Mouse (Mus musculus): ENCODE measurements around the gene Chat.

- no peak for TF ChIP-seq CTCF (IDR thresholded peaks at IDR 0.05; ENCODE audit: low read depth, low read length)
- no peak for TF ChIP-seq POLR2A (IDR thresholded peaks at IDR 0.05; ENCODE audit: borderline replicate concordance, low read depth, low read length)
Observed at GRCm38 (mm10) chr14:32452552-32452951, 13.2 kb downstream of the Chat start.

Data from bone marrow macrophage, adult 2 months (primary cell).